Mouse (Mus musculus): ENCODE measurements around the gene Gba. TPM values are rescaled to one million over a fixed set of nuclear protein-coding genes. Genes with fewer than 3 reads are reported as not detected.

The Gba gene
- polyA plus RNA-seq, 1 experiment from 2014 or later: 47.9 TPM

DNA sequence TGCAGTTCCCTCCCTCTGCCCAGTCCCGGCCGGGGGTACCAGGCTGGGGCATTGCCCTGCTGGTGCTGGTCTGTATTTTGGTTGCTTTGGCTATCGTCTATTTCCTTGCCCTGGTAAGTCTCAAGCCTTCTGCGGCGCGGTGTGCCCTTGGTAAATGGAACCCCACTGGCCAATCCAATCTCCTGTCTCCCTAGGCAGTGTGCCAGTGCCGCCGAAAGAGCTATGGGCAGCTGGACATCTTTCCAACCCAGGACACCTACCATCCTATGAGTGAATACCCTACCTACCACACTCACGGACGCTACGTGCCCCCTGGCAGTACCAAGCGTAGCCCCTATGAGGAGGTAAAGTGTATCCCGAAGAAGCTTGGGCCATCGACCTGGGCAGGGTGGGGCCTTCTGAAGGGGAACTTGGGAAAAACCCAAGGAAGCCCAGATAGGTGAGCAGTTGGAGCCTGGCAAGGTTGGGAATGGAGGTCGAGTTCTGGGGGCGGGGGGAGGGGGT, 29.1 kb downstream of the Gba start:
- Histone ChIP-seq H3K9me3 (replicated peaks) (no peaks in the 10 kb centered on the region), H3K36me3 (peaks cover 38% of the 10 kb centered on the region), H3K27ac (replicated peaks) (no peak overlapping the region), H3K9ac (replicated peaks) (no peak overlapping the region), H3K4me1 (peaks cover 19% of the 10 kb centered on the region), H3K4me2 (no peak overlapping the region), H3K27me3 (replicated peaks) (no peaks in the 10 kb centered on the region), H3K4me3 (replicated peaks) (no peak overlapping the region)
- ATAC-seq (ENCODE audit: low FRiP score): no peak
- whole genome bisulfite sequencing: 79% methylated on average over 16 of the region's 16 CpGs

DNA sequence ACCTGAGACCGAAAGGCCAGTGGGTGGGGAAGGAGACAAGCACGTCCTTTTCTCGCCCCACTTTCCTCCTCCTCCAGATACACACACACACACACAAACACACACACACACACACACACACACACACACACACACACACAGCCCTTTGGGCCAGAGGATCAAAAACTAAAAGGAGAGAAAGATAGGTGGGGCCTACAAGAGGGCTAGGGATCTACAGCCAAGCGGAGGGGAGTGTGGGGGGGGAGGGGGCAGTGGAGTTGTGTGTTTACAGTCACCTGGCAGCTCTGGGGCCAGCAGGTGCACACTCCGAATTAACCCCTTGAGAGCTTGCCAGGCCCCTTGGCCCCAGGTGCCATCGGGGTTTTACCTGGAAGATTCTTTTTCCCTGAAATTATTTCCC, 29.9 kb downstream of the Gba start:
- H3K9me3 ChIP-seq (replicated peaks): no peaks in the 10 kb centered on the region
- no peaks in the 10 kb centered on the region for H3K27me3 ChIP-seq (replicated peaks)
- WGBS: 66% methylated on average over 6 of the region's 6 CpGs
- H3K4me2 ChIP-seq: no peak overlapping the region
- no peak overlapping the region for H3K27ac ChIP-seq (replicated peaks)
- peaks cover 46% of the 10 kb centered on the region for H3K36me3 ChIP-seq
- H3K4me3 ChIP-seq (replicated peaks): no peak overlapping the region
- peaks cover 11% of the 10 kb centered on the region for H3K4me1 ChIP-seq
- ATAC-seq (ENCODE audit: low FRiP score): no peak
- no peak overlapping the region for H3K9ac ChIP-seq (replicated peaks)

DNA sequence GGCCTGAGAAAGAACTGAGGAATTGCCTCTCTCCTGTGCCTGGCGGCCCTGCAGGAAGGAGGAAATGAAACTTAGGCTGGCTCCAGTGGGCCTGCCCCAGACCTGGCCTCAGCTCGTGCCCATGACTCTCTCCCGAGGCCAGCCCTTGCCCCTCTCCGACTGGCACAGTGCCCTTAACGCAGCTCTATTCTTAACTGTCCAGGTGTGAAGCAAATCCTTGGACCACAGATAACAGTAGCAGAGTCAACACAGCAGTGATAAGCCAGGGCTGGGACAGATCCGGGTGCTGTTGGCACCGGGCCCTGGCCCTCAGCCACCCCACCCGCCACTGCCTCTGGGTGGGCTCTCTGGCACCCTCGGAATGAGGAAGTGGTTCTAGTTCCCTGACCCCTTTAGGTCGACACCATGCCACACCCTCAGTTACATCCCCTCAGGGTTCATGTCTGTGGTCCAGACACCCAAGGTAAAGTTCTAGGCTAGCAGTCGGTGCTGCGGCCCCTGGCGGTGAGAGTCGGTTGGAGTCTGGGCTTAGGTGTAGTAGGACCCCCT, 30.9 kb downstream of the Gba start:
- no peak overlapping the region for H3K4me2 ChIP-seq
- 87% methylated on average over 14 of the region's 14 CpGs for WGBS
- H3K36me3 ChIP-seq: peaks cover 56% of the 10 kb centered on the region

DNA sequence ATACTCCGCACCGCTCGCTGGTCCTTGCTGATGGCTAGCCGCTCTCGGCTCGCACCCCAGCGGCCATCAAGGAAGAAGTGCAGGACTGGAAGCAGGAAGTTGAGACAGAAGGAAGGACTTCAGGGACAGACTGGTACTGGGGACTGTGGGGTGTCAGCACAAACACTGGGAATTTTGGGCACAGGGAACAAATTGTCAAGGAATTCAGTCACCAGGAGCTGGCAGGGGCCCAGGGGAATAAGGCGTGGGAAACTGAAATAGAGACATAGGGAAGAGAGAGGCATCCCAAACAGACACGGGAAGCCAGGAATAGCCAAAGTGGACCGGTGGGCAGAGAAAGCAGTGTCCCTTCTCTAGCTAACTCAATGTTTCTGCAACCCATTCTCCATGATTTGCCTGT, 33.8 kb downstream of the Gba start:
- Histone ChIP-seq H3K36me3 (peaks cover 85% of the 10 kb centered on the region), H3K4me2 (no peak overlapping the region), H3K9me3 (replicated peaks) (no peaks in the 10 kb centered on the region), H3K4me3 (replicated peaks) (no peak overlapping the region), H3K9ac (replicated peaks) (no peak overlapping the region), H3K4me1 (no peaks in the 10 kb centered on the region), H3K27me3 (replicated peaks) (no peaks in the 10 kb centered on the region), H3K27ac (replicated peaks) (no peak overlapping the region)
- ATAC-seq (ENCODE audit: low FRiP score): no peak
- 92% methylated on average over 10 of the region's 10 CpGs for WGBS

More for the DNA sequence above, 30.9 kb downstream of the Gba start:
- no peaks in the 10 kb centered on the region for H3K27me3 ChIP-seq (replicated peaks)
- no peak overlapping the region for H3K9ac ChIP-seq (replicated peaks)
- peaks cover 1% of the 10 kb centered on the region for H3K4me1 ChIP-seq
- H3K27ac ChIP-seq (replicated peaks): no peak overlapping the region
- H3K9me3 ChIP-seq (replicated peaks): no peaks in the 10 kb centered on the region
- no peak for ATAC-seq (ENCODE audit: low FRiP score)
- H3K4me3 ChIP-seq (replicated peaks): no peak overlapping the region

DNA sequence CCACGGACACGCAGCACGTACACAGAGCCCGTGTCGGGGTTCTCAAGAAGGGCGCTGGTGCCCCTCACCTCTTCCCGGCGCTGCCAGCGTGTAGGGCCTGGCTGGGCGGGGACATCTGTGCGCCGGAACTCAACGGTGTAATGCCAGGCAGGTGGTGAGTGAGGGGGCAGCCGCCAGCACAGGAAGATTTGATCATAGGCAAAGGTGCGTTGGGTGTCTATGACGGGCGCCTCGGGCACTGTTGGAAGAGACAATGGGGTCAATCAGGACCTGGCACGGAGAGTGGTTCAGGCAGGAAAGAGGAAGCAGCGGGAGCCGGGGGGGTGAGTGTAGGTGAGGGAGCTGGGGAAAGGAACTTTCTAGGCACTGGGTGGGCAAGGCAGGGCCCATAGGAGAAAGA, 35.0 kb downstream of the Gba start:
- no peak overlapping the region for H3K4me3 ChIP-seq (replicated peaks)
- 95% methylated on average over 21 of the region's 21 CpGs for WGBS
- H3K4me2 ChIP-seq: no peak overlapping the region
- ATAC-seq (ENCODE audit: low FRiP score): no peak
- H3K9ac ChIP-seq (replicated peaks): no peak overlapping the region
- H3K27ac ChIP-seq (replicated peaks): no peak overlapping the region
- H3K27me3 ChIP-seq (replicated peaks): no peaks in the 10 kb centered on the region
- H3K36me3 ChIP-seq: peaks cover 94% of the 10 kb centered on the region
- H3K9me3 ChIP-seq (replicated peaks): no peaks in the 10 kb centered on the region
- H3K4me1 ChIP-seq: peaks cover 12% of the 10 kb centered on the region

DNA sequence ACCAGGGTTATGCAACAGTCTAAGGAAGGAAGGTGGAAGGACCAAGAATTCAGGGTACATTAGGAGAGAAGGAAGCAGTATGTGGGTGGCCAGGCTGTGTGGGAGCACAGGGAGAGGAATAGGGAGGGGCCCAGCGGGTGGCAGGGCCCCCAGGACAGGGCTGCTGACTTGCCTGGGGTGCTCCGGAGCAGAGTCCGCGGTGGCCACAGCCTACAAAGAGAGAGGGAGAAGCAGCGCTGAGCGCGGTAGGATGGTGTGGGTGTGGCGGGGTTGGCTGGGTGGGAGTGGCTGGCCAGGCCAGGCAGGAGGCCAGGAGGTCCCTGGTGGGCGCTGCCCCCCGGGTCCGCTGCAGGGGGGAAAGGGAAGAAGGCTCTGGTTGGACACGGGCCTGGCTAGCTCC, 35.8 kb downstream of the Gba start:
- Histone ChIP-seq H3K4me3 (replicated peaks) (no peak overlapping the region), H3K4me1 (peaks cover 20% of the 10 kb centered on the region), H3K9me3 (replicated peaks) (no peaks in the 10 kb centered on the region), H3K27me3 (replicated peaks) (no peaks in the 10 kb centered on the region), H3K4me2 (no peak overlapping the region), H3K27ac (replicated peaks) (no peak overlapping the region), H3K36me3 (peaks cover 89% of the 10 kb centered on the region), H3K9ac (replicated peaks) (no peak overlapping the region)
- no peak for ATAC-seq (ENCODE audit: low FRiP score)
- 80% methylated on average over 11 of the region's 12 CpGs for WGBS

DNA sequence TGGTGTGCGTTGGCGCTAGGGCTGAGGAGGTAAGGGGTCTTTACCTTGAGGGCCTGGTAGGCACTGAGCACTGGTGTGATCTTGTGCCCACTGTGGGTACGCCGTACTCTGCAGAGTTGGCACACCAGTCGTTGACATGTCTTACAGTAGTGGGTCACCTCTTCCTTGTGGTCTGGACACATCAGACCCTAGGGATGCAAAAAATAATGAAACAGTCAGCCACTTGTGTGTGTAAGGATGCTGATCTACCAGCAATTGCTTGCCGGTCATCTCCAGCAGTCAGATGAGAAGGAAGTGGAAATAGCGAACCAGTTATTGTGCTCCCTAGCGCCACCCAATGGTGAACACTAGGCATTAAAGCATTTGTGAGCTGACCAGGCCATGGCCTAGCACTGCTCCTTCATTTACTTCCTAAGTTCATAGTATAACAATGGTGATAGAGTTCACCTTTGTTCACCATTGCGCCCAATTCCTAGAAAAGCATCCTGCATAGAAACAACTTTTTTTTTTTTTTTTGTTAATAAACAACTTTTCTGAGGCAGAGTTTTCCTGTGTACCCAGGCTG, 39.7 kb downstream of the Gba start:
- Histone ChIP-seq H3K36me3 (peaks cover 50% of the 10 kb centered on the region), H3K4me1 (peaks cover 50% of the 10 kb centered on the region), H3K27me3 (replicated peaks) (no peaks in the 10 kb centered on the region), H3K27ac (replicated peaks) (no peak overlapping the region), H3K9ac (replicated peaks) (0 out of 2 replicates have a peak overlapping the region, but pooled peaks have one; percentile 73), H3K4me3 (replicated peaks) (no peak overlapping the region), H3K9me3 (replicated peaks) (no peaks in the 10 kb centered on the region), H3K4me2 (0 out of 2 replicates have a peak overlapping the region, but pooled peaks have one; percentile 73)
- WGBS: 71% methylated on average over 9 of the region's 9 CpGs
- ATAC-seq (ENCODE audit: low FRiP score): no peak

DNA sequence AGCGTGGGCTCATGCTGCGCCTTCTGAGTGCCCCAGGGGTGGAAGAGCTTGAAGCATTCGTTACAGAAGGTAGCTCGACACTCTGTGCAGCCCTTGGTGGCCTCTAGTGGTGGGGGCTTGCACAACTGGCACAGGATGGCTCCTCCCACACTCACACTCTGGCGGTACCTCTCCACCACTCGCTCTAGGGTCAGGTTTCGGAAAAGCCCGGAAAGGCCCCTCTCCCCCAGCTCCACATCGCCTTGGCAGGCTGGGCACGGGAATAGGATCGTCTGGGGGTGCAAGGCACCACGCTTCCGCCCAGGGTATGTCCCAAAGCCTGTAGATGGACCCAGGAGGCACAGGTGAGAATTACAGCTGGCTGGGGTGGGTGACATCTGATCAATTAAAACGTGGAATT, 40.9 kb downstream of the Gba start:
- peak overlapping the region; percentile 73 for H3K9ac ChIP-seq (replicated peaks)
- no peak for ATAC-seq (ENCODE audit: low FRiP score)

DNA sequence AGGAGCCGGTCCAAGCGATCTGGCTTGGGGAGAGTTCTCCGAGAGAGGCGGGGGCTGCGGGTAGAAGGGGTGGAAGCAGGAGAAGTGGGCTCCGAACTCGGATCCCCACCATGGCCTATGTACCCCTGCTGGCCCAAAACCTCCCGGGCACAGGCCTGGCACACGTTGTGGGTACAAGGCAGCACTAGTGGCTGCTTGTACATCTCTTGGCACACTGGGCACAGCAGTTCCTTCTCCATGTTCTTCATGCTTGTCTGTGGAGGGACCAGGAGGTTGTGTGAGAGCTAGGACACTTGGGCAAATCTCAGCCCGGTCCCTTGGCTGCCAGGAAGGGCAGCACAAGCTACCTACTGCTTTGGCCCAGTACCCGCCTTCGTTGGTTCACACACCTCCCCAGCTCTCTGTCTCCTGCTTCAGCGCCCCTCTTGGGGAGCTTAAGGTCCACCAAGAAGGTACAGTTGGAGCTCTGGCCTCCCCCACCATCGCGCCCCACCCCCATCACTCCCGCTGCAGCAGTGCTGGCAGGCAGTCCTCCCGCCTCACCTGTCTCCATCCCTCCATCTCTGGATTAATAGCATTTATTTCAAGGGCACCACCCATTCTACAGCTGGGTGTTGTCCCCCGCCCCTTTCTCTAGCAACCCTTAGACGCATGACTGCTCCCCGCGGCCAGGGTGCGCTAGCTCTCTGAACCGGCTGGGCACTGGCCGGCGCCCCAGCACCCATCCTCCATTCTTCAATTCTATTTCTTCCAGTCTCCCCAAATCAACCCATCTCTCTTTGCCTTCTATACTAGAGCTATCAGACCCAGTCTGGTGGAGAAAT, 41.6 kb downstream of the Gba start:
- ATAC-seq (ENCODE audit: low FRiP score): peak; percentile 42
- Histone ChIP-seq H3K4me2 (peak overlapping the region; percentile 73), H3K4me3 (replicated peaks) (peak overlapping the region; percentile 58), H3K27ac (replicated peaks) (peak overlapping the region; percentile 95), H3K9ac (replicated peaks) (peak overlapping the region; percentile 73), H3K9me3 (replicated peaks) (no peaks in the 10 kb centered on the region), H3K27me3 (replicated peaks) (no peaks in the 10 kb centered on the region), H3K36me3 (peaks cover 35% of the 10 kb centered on the region), H3K4me1 (peaks cover 56% of the 10 kb centered on the region)
- 12% methylated on average over 25 of the region's 25 CpGs for WGBS

More for the DNA sequence above, 40.9 kb downstream of the Gba start:
- Histone ChIP-seq H3K9me3 (replicated peaks) (no peaks in the 10 kb centered on the region), H3K4me3 (replicated peaks) (peak overlapping the region; percentile 58), H3K27me3 (replicated peaks) (no peaks in the 10 kb centered on the region), H3K4me2 (peak overlapping the region; percentile 73), H3K27ac (replicated peaks) (0 out of 2 replicates have a peak overlapping the region, but pooled peaks have one; percentile 95), H3K4me1 (peaks cover 56% of the 10 kb centered on the region), H3K36me3 (peaks cover 38% of the 10 kb centered on the region)
- 10% methylated on average over 14 of the region's 14 CpGs for WGBS

DNA sequence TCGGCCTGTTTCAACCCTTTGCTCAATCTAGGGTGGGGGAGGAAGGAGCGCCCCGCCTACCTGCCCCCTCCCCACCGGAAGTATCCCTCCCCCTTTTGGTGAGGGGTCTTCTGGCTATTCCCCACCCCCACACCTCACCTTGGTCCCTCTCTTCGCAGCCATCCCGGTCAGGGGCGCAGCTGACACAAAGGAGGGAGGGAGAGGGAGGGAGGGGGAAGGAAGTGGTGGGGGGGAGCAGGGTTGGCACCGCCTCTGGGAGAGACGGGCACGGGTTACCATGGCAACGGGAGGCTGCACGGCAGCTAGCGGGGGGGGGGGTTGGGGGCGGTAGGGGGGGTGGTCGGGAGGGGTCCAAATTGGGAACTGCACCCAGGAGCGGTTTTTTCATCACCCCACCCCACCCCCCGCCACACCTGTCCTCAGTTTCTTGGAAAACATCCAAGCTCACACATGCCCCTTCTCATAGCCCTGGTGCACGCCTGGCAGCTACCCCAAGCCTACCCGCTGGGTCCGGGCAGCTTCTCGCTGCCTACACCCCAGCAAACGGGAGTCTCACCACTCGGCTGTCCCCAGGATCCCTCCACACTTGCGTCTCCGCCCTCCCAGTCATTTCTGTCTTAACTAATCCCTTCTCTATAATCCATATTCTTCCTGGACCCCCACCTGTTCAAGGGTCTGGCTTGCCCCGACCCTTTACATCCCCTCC, 42.4 kb downstream of the Gba start:
- H3K4me3 ChIP-seq (replicated peaks): peak overlapping the region; percentile 58
- H3K9ac ChIP-seq (replicated peaks): peak overlapping the region; percentile 73
- peaks cover 56% of the 10 kb centered on the region for H3K4me1 ChIP-seq
- ATAC-seq (ENCODE audit: low FRiP score): peak; percentile 64
- no peaks in the 10 kb centered on the region for H3K27me3 ChIP-seq (replicated peaks)
- peaks cover 34% of the 10 kb centered on the region for H3K36me3 ChIP-seq
- peak overlapping the region; percentile 73 for H3K4me2 ChIP-seq
- peak overlapping the region; percentile 95 for H3K27ac ChIP-seq (replicated peaks)
- no peaks in the 10 kb centered on the region for H3K9me3 ChIP-seq (replicated peaks)
- WGBS: 2% methylated on average over 14 of the region's 26 CpGs

DNA sequence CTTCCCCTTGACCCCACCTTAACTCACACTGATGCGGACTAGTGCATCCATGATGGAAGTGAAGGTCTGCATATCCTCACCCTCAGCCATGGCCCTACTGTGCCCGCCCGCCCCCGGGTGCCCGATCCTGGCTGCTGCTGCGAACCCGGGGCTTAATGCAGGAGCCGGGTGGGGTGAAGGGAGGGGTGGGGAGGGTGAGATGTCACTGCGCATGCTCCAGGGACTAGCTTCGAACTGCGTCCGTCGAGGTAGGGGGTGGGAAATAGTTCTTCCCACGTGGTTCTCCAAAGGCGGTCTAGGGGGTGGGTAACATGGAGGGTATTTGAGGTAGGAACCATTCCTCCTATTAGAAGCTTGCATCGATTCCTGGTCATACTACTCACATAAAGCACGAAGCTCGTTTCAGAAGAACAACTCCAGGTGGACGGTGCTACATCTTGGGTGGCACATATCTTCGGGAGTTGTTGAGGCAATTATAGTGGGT, 43.0 kb downstream of the Gba start, which contains the start of gene Krtcap2:
Gene Krtcap2, plus strand, starts transcription at position 279 of the 484 bp plus-strand sequence.
- peaks cover 61% of the 10 kb centered on the region for H3K4me1 ChIP-seq
- peak within 1 kb of the TSS; percentile 73 for H3K4me2 ChIP-seq
- WGBS: 2% methylated on average over 20 of the region's 20 CpGs

More for the DNA sequence above, 43.0 kb downstream of the Gba start, which contains the start of gene Krtcap2:
- no peaks in the 10 kb centered on the region for H3K9me3 ChIP-seq (replicated peaks)
- H3K27me3 ChIP-seq (replicated peaks): no peaks in the 10 kb centered on the region
- H3K4me3 ChIP-seq (replicated peaks): peak within 1 kb of the TSS; percentile 58
- H3K36me3 ChIP-seq: peaks cover 28% of the 10 kb centered on the region
- H3K27ac ChIP-seq (replicated peaks): peak within 1 kb of the TSS; percentile 95
- peak; percentile 81 for ATAC-seq (ENCODE audit: low FRiP score)
- peak within 1 kb of the TSS; percentile 73 for H3K9ac ChIP-seq (replicated peaks)
